Comparison of ENCODE assay signal across 8 mouse cellular contexts in the genomic region with DNA sequence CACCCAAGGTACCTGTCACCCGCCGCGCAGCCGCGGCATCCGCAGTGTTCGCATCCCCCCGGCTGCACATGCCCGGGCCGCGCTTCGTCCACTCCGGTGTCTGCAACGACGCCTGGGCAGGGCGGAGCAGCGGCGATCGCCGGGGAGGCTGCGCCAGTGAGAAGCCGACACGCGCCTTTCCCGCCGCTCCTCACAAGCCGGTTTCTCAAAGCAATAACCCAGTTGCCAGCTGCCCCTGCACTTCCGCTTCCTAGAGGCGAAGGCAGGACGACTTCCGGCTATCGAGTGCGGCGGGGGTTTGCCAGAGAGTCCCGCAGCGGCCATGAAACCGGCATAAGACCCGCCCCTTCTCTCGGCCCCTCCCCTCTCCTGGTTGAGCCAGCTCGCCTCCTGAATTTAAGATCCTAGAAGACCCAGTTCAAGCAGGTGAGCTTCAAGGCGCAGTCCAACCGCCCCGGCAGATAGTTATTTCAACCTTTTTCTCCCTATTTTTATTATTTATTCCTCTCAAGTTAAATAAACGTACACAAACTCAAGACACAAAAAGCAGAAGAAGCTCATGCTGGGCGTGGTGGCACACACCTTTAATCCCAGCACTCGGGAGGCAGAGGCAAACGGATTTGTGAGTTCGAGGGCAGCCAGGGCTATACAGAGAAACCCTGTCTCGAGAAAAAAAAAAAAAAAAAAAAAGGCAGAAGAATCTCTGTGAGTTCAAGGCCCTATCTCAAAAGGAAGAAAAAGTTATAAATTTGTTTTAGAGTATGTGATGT. TPM values are rescaled to one million over a fixed set of nuclear protein-coding genes. Genes with fewer than 3 reads are reported as not detected.
DNase-seq lines count a peak whose midpoint lies in the region; ATAC-seq and TF ChIP-seq lines count a peak whose summit lies in the region.

A gene (minus strand): TSS at position 663 of the 770 bp plus-strand sequence.

- peaks cover 21% of the 10 kb centered on the region for H3K36me3 ChIP-seq in megakaryocyte, embryonic 14.5 days (replicated peaks; ENCODE audit: low read length)

- no peaks in the 10 kb centered on the region for H3K9me3 ChIP-seq in megakaryocyte, embryonic 14.5 days

- H3K27me3 ChIP-seq in megakaryocyte, embryonic 14.5 days (replicated peaks), result no peaks in the 10 kb centered on the region

- peak; percentile 90 to 94 for DNase-seq in gastrocnemius, adult 8-10 months (ENCODE audit: low spot score in 2 of 2)
- DNase-seq in hindlimb bud, embryonic 11.5 days (ENCODE audit: extremely low spot score, low read depth, low spot score), result peak; percentile 44
- DNase-seq in left cerebral cortex, adult 8-10 months (ENCODE audit: low spot score in 2 of 2), result peak; percentile 72 to 93
- peak; percentile 96 to 97 for DNase-seq in right cerebral cortex, postnatal 10 days (ENCODE audit: low spot score in 2 of 2)
- peak; percentile 82 for DNase-seq in urinary bladder, postnatal 25 days (ENCODE audit: low spot score)

- H3K27ac ChIP-seq in cortical plate, adult 2 months (ENCODE audit: insufficient read depth, low read length), result peak within 1 kb of the TSS; percentile 53

- ATAC-seq in activated CD4-positive, CD25-positive, alpha-beta regulatory T cell, adult 4 months, result peak; percentile 92

- no peak for TF ChIP-seq CTCF in cortical plate, adult 2 months (IDR thresholded peaks at IDR 0.05; ENCODE audit: extremely low read depth, insufficient read depth, low read length)

- H3K4me1 ChIP-seq in cortical plate, adult 2 months (ENCODE audit: control insufficient read depth, insufficient read depth, low read length), result peaks cover 3% of the 10 kb centered on the region; the same call in 1 of the 2 replicates
- H3K4me1 ChIP-seq in megakaryocyte, embryonic 14.5 days, result peaks cover 64% of the 10 kb centered on the region

- peak; percentile 52; the same call in 1 of the 2 replicates for TF ChIP-seq POLR2A in cortical plate, adult 2 months (IDR thresholded peaks at IDR 0.05; ENCODE audit: extremely low read depth, insufficient read depth, low read length)

- peak within 1 kb of the TSS; percentile 78 for H3K4me3 ChIP-seq in cortical plate, adult 2 months (ENCODE audit: insufficient read depth, low read length)
- H3K4me3 ChIP-seq in megakaryocyte, embryonic 14.5 days (replicated peaks), result peak within 1 kb of the TSS; percentile 98

RNA-seq across cellular contexts. Expression of the gene that starts here (rescaled TPM):
- 10 to 100 TPM; 19.1 to 22.8 TPM for polyA plus RNA-seq in activated CD4-positive, CD25-positive, alpha-beta regulatory T cell, adult 4 months (2017; shearing (Covaris generic))
- polyA plus RNA-seq in cortical plate, adult 2 months (2012; rRNA removed), result 25.1 TPM in 2 replicates
- total RNA-seq in gastrocnemius, adult 8-10 months (2022), result 10 to 100 TPM; 27.1 to 32.6 (median 27.3) TPM
- 10 to 100 TPM; 38.5 to 43.5 (median 40.2) TPM for total RNA-seq in left cerebral cortex, adult 8-10 months (2022)
- polyA plus RNA-seq in megakaryocyte, embryonic 14.5 days (2012; ENCODE audit: insufficient read depth, low replicate concordance), result 3.3 and 3.4 TPM in 2 replicates

Comparison
In these comparisons a context has a peak if more than half of its experiments do, and no peak if none do; other contexts are left out.
1. Peak in every context shown above with its lines: DNase-seq, ATAC-seq, H3K4me3 ChIP-seq and H3K27ac ChIP-seq.
2. DNase-seq: peak in every context shown above with its lines; median percentile 96 in right cerebral cortex, postnatal 10 days; 92 in gastrocnemius, adult 8-10 months; 82 in left cerebral cortex, adult 8-10 months; 82 in urinary bladder, postnatal 25 days; 44 in hindlimb bud, embryonic 11.5 days.